11 mouse cellular contexts compared by ENCODE assay signal in genomic region chr1:97809255-97809912, GRCm38 (mm10). TPM values are rescaled to one million over a fixed set of nuclear protein-coding genes. Genes with fewer than 3 reads are reported as not detected.
DNase-seq lines count a peak whose midpoint lies in the region; ATAC-seq lines count a peak whose summit lies in the region.
"Had no signal": no experiment of that assay in that cellular context is flagged by ENCODE, and none has a peak within 500 bp of the region (broad histone marks: within the 10 kb centered on the region; RNA-seq: fewer than 3 reads in every experiment).

No protein-coding gene starts in this region.

- H3K9me3 ChIP-seq in midbrain, embryonic 12.5 days, result no peaks in the 10 kb centered on the region
- no peaks in the 10 kb centered on the region for H3K9me3 ChIP-seq in midbrain, embryonic 10.5 days (replicated peaks)
- no peaks in the 10 kb centered on the region for H3K9me3 ChIP-seq in forebrain, embryonic 15.5 days
- H3K9me3 ChIP-seq: neural tube, embryonic 15.5 days had no signal

- H3K27me3 ChIP-seq in midbrain, embryonic 12.5 days, result no peaks in the 10 kb centered on the region
- no peaks in the 10 kb centered on the region for H3K27me3 ChIP-seq in midbrain, embryonic 10.5 days (ENCODE audit: low read depth, poor library complexity, severe bottlenecking)
- no peaks in the 10 kb centered on the region for H3K27me3 ChIP-seq in forebrain, embryonic 15.5 days
- H3K27me3 ChIP-seq: neural tube, embryonic 15.5 days had no signal

- no peak overlapping the region for H3K9ac ChIP-seq in midbrain, embryonic 12.5 days (replicated peaks)
- H3K9ac ChIP-seq in forebrain, embryonic 15.5 days (replicated peaks), result no peak overlapping the region
- H3K9ac ChIP-seq: neural tube, embryonic 15.5 days had no signal

- peak; percentile 73; the same call in 1 of the 2 replicates for ATAC-seq in frontal cortex, adult (ENCODE audit: low TSS enrichment)
- ATAC-seq in midbrain, embryonic 12.5 days (ENCODE audit: low FRiP score, low read depth), result 0 out of 2 replicates have a peak, but pooled peaks have one; percentile 38
- ATAC-seq in forebrain, embryonic 15.5 days (replicated peaks), result peak; percentile 75
- no peak for ATAC-seq in erythroblast, adult 5-6 weeks (replicated peaks; ENCODE audit: low FRiP score, poor library complexity, severe bottlenecking)

- no peak overlapping the region for H3K27ac ChIP-seq in midbrain, embryonic 12.5 days (replicated peaks)
- H3K27ac ChIP-seq in midbrain, embryonic 10.5 days (replicated peaks), result no peak overlapping the region
- no peak overlapping the region for H3K27ac ChIP-seq in forebrain, embryonic 15.5 days (replicated peaks)
- H3K27ac ChIP-seq: neural tube, embryonic 15.5 days had no signal

- no peak overlapping the region for H3K4me2 ChIP-seq in midbrain, embryonic 12.5 days (replicated peaks)
- no peak overlapping the region for H3K4me2 ChIP-seq in forebrain, embryonic 15.5 days (replicated peaks)
- H3K4me2 ChIP-seq: heart, embryonic 11.5 days; neural tube, embryonic 15.5 days had no signal

- no peaks in the 10 kb centered on the region for H3K36me3 ChIP-seq in midbrain, embryonic 12.5 days
- no peaks in the 10 kb centered on the region for H3K36me3 ChIP-seq in midbrain, embryonic 10.5 days
- H3K36me3 ChIP-seq in forebrain, embryonic 15.5 days, result no peaks in the 10 kb centered on the region
- H3K36me3 ChIP-seq: neural tube, embryonic 15.5 days had no signal

- no peaks in the 10 kb centered on the region for H3K4me1 ChIP-seq in midbrain, embryonic 12.5 days
- H3K4me1 ChIP-seq in midbrain, embryonic 10.5 days, result no peaks in the 10 kb centered on the region
- no peaks in the 10 kb centered on the region for H3K4me1 ChIP-seq in forebrain, embryonic 15.5 days
- H3K4me1 ChIP-seq: neural tube, embryonic 15.5 days had no signal

- DNase-seq in frontal cortex, postnatal 10 days (ENCODE audit: low spot score in 2 of 2), result no peak
- no peak for DNase-seq in midbrain, embryonic 10.5 days (ENCODE audit: low spot score)
- peak; percentile 44 for DNase-seq in telencephalon, adult 2 months (ENCODE audit: low read depth, low spot score)
- no peak for DNase-seq in adrenal gland, postnatal 14 days
- DNase-seq: cerebellum, adult 18-20 months had no signal

- no peak overlapping the region for H3K4me3 ChIP-seq in midbrain, embryonic 12.5 days
- H3K4me3 ChIP-seq in midbrain, embryonic 10.5 days, result no peak overlapping the region
- H3K4me3 ChIP-seq in forebrain, embryonic 15.5 days, result no peak overlapping the region
- H3K4me3 ChIP-seq: neural tube, embryonic 15.5 days had no signal

- 54% methylated on average over 2 of the region's 2 CpGs for WGBS in midbrain, embryonic 12.5 days
- WGBS in midbrain, embryonic 10.5 days, result 57% methylated on average over 2 of the region's 2 CpGs
- 19% methylated on average over 2 of the region's 2 CpGs for WGBS in forebrain, embryonic 15.5 days

RNA-seq across cellular contexts. Expression of gene Ppip5k2, which starts 39.2 kb away (rescaled TPM):
- polyA plus RNA-seq in midbrain, embryonic 12.5 days (2016; fragmentation: Nextera tagmentation; extraction: Ambion mirVana), result 52.6 and 60.8 TPM in 2 replicates
- 37.4 and 41.9 TPM in 2 replicates for polyA plus RNA-seq in midbrain, embryonic 10.5 days (2016; fragmentation: Nextera tagmentation; extraction: Ambion mirVana)
- 47.4 and 48.5 TPM in 2 replicates for polyA plus RNA-seq in forebrain, embryonic 15.5 days (2015; fragmentation: Nextera tagmentation; extraction: Ambion mirVana)
- 16.9 and 17.2 TPM in 2 replicates for total RNA-seq in adrenal gland, postnatal 14 days (2021)
- 7.7 and 15.0 TPM in 2 replicates for total RNA-seq in erythroblast, adult 5-6 weeks (2015; ENCODE audit: low replicate concordance)
- 12.3 and 13.1 TPM in 2 replicates for total RNA-seq in erythroblast, adult 5-6 weeks (2017; ENCODE audit: low replicate concordance)

RNA-seq across cellular contexts. Expression of gene Gin1, which starts 39.4 kb away (rescaled TPM):
- 19.3 and 19.4 TPM in 2 replicates for polyA plus RNA-seq in midbrain, embryonic 12.5 days (2016; fragmentation: Nextera tagmentation; extraction: Ambion mirVana)
- polyA plus RNA-seq in midbrain, embryonic 10.5 days (2016; fragmentation: Nextera tagmentation; extraction: Ambion mirVana), result 18.0 and 19.2 TPM in 2 replicates
- 20.1 and 20.7 TPM in 2 replicates for polyA plus RNA-seq in forebrain, embryonic 15.5 days (2015; fragmentation: Nextera tagmentation; extraction: Ambion mirVana)
- total RNA-seq in adrenal gland, postnatal 14 days (2021), result 8.2 and 11.0 TPM in 2 replicates
- total RNA-seq in erythroblast, adult 5-6 weeks (2015; ENCODE audit: low replicate concordance), result 8.6 and 9.6 TPM in 2 replicates
- total RNA-seq in erythroblast, adult 5-6 weeks (2017; ENCODE audit: low replicate concordance), result 6.8 and 9.6 TPM in 2 replicates
